Mouse (Mus musculus): ENCODE results near the gene Syne1. TPM values are rescaled to one million over a fixed set of nuclear protein-coding genes. Genes with fewer than 3 reads are reported as not detected.

Gene Syne1
- total RNA-seq, 1 experiment: 7.1 TPM

DNA sequence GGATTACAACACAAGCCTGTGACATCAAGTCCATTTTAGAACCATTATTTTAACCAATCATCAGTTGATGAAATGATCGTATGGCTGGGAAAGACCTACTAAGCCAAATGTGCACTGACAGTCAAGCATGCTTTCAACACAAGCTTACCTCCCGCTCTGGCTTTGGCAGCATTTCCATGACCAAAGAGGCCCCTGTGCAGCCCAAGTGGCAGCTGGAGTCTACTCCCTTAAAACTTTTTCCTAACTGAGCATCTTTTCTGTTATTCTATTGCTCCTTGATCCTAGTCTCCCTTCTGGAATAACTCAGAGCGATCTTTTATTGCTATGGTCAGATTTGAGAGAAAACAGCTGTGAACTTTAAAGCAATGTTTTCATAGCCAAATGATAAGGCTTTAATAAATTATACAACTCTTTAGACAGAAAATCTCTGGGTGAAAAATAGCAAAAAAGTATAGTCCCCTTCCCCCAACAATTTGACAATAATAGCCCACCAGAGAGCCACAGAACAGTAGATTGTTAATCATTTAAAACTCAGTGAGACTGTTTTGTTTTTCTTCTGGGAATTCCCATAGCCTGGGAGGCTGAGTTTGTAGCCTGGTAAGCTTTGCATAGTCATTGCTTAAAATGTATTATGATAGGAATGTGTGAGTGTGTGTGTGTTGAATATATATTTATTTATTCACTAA is 411.9 kb downstream of the Syne1 start:
- TF ChIP-seq HCFC1 (IDR thresholded peaks at IDR 0.05; ENCODE audit: borderline replicate concordance, insufficient read depth, low read length) (no peak), MAFK (IDR thresholded peaks at IDR 0.05; ENCODE audit: insufficient read depth, low read depth, low read length) (no peak), ZNF384 (IDR thresholded peaks at IDR 0.05; ENCODE audit: low read depth, low read length) (no peak), CHD2 (IDR thresholded peaks at IDR 0.05; ENCODE audit: low read depth, low read length) (no peak), ZC3H11A (IDR thresholded peaks at IDR 0.05; ENCODE audit: borderline replicate concordance, low read depth, low read length) (no peak)
- no peak overlapping the region for H3K27ac ChIP-seq (ENCODE audit: insufficient read depth, low read depth, low read length, poor library complexity, severe bottlenecking)
- no peak overlapping the region for H3K4me3 ChIP-seq (ENCODE audit: insufficient read depth in 1 of 2, low read depth in 1 of 2, low read length in 2 of 2, poor library complexity in 1 of 2, severe bottlenecking in 1 of 2)
- H3K9ac ChIP-seq (ENCODE audit: insufficient read depth, low read depth, low read length, poor library complexity, severe bottlenecking): no peak overlapping the region
- no peak for DNase-seq (ENCODE audit: low read depth, low spot score)
- in situ Hi-C loops (cut with MboI; ENCODE audit: low sequenced_read_pairs in 2 of 2, unreplicated experiment in 2 of 2): no loop called here
- H3K4me1 ChIP-seq (ENCODE audit: control insufficient read depth in 2 of 2, insufficient read depth in 2 of 2, low read length in 2 of 2, poor library complexity in 1 of 2): no peaks in the 10 kb centered on the region
- H3K9me3 ChIP-seq (ENCODE audit: control insufficient read depth, insufficient read depth, low read depth, low read length): no peaks in the 10 kb centered on the region
- H3K36me3 ChIP-seq (ENCODE audit: control insufficient read depth, insufficient read depth, low read length, poor library complexity, severe bottlenecking): no peaks in the 10 kb centered on the region

GRCm38 (mm10) chr10:5132050-5132449 is 419.2 kb downstream of the Syne1 start:
- in situ Hi-C loops (cut with MboI; ENCODE audit: low sequenced_read_pairs in 2 of 2, unreplicated experiment in 2 of 2): no loop called here
- DNase-seq (ENCODE audit: low read depth, low spot score): no peak

GRCm38 (mm10) chr10:5130495-5130894 is 420.8 kb downstream of the Syne1 start:
- Histone ChIP-seq H3K4me1 (ENCODE audit: control insufficient read depth in 2 of 2, insufficient read depth in 2 of 2, low read length in 2 of 2, poor library complexity in 1 of 2) (no peaks in the 10 kb centered on the region), H3K27ac (ENCODE audit: insufficient read depth, low read depth, low read length, poor library complexity, severe bottlenecking) (no peak overlapping the region), H3K36me3 (ENCODE audit: control insufficient read depth, insufficient read depth, low read length, poor library complexity, severe bottlenecking) (no peaks in the 10 kb centered on the region), H3K9me3 (ENCODE audit: control insufficient read depth, insufficient read depth, low read depth, low read length) (no peaks in the 10 kb centered on the region), H3K9ac (ENCODE audit: insufficient read depth, low read depth, low read length, poor library complexity, severe bottlenecking) (no peak overlapping the region), H3K4me3 (ENCODE audit: insufficient read depth in 1 of 2, low read depth in 1 of 2, low read length in 2 of 2, poor library complexity in 1 of 2, severe bottlenecking in 1 of 2) (no peak overlapping the region)
- no peak for DNase-seq (ENCODE audit: low read depth, low spot score)
- in situ Hi-C loops (cut with MboI; ENCODE audit: low sequenced_read_pairs in 2 of 2, unreplicated experiment in 2 of 2): no loop called here
- TF ChIP-seq MAFK (IDR thresholded peaks at IDR 0.05; ENCODE audit: insufficient read depth, low read depth, low read length) (no peak), ZC3H11A (IDR thresholded peaks at IDR 0.05; ENCODE audit: borderline replicate concordance, low read depth, low read length) (no peak), HCFC1 (IDR thresholded peaks at IDR 0.05; ENCODE audit: borderline replicate concordance, insufficient read depth, low read length) (no peak), CHD2 (IDR thresholded peaks at IDR 0.05; ENCODE audit: low read depth, low read length) (no peak), ZNF384 (IDR thresholded peaks at IDR 0.05; ENCODE audit: low read depth, low read length) (no peak)

More at GRCm38 (mm10) chr10:5132050-5132449, 419.2 kb downstream of the Syne1 start:
- no peak for TF ChIP-seq MAFK (IDR thresholded peaks at IDR 0.05; ENCODE audit: insufficient read depth, low read depth, low read length)
- no peak for TF ChIP-seq ZC3H11A (IDR thresholded peaks at IDR 0.05; ENCODE audit: borderline replicate concordance, low read depth, low read length)
- no peak for TF ChIP-seq HCFC1 (IDR thresholded peaks at IDR 0.05; ENCODE audit: borderline replicate concordance, insufficient read depth, low read length)
- H3K9me3 ChIP-seq (ENCODE audit: control insufficient read depth, insufficient read depth, low read depth, low read length): no peaks in the 10 kb centered on the region
- H3K4me3 ChIP-seq (ENCODE audit: insufficient read depth in 1 of 2, low read depth in 1 of 2, low read length in 2 of 2, poor library complexity in 1 of 2, severe bottlenecking in 1 of 2): no peak overlapping the region
- no peaks in the 10 kb centered on the region for H3K4me1 ChIP-seq (ENCODE audit: control insufficient read depth in 2 of 2, insufficient read depth in 2 of 2, low read length in 2 of 2, poor library complexity in 1 of 2)
- H3K36me3 ChIP-seq (ENCODE audit: control insufficient read depth, insufficient read depth, low read length, poor library complexity, severe bottlenecking): no peaks in the 10 kb centered on the region
- no peak overlapping the region for H3K9ac ChIP-seq (ENCODE audit: insufficient read depth, low read depth, low read length, poor library complexity, severe bottlenecking)
- H3K27ac ChIP-seq (ENCODE audit: insufficient read depth, low read depth, low read length, poor library complexity, severe bottlenecking): no peak overlapping the region

DNA sequence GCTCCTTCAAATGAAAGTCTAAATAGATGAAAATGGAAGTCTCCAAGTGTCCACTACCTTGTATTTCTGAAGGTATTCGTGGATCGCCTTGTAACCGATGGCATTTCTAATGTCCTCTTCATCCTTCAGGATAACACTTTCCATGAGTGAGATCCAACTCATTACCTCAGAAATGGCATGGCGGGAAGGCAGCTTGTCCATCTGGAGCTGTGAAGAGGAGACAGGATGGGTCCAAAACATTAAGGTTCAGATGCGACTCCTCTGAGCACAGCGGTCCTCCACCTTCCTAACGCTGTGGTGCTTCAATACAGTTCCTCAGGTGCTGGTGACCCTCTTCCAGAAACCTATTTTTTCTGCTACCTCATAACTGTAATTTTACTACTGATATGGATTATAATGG is 426.5 kb downstream of the Syne1 start:
- no peak overlapping the region for H3K4me3 ChIP-seq (ENCODE audit: insufficient read depth in 1 of 2, low read depth in 1 of 2, low read length in 2 of 2, poor library complexity in 1 of 2, severe bottlenecking in 1 of 2)
- TF ChIP-seq HCFC1 (IDR thresholded peaks at IDR 0.05; ENCODE audit: borderline replicate concordance, insufficient read depth, low read length) (no peak), ZNF384 (IDR thresholded peaks at IDR 0.05; ENCODE audit: low read depth, low read length) (no peak), MAFK (IDR thresholded peaks at IDR 0.05; ENCODE audit: insufficient read depth, low read depth, low read length) (no peak), CHD2 (IDR thresholded peaks at IDR 0.05; ENCODE audit: low read depth, low read length) (no peak), ZC3H11A (IDR thresholded peaks at IDR 0.05; ENCODE audit: borderline replicate concordance, low read depth, low read length) (no peak)
- H3K4me1 ChIP-seq (ENCODE audit: control insufficient read depth in 2 of 2, insufficient read depth in 2 of 2, low read length in 2 of 2, poor library complexity in 1 of 2): no peaks in the 10 kb centered on the region
- H3K27ac ChIP-seq (ENCODE audit: insufficient read depth, low read depth, low read length, poor library complexity, severe bottlenecking): no peak overlapping the region
- in situ Hi-C loops (cut with MboI; ENCODE audit: low sequenced_read_pairs in 2 of 2, unreplicated experiment in 2 of 2): no loop called here
- no peaks in the 10 kb centered on the region for H3K36me3 ChIP-seq (ENCODE audit: control insufficient read depth, insufficient read depth, low read length, poor library complexity, severe bottlenecking)
- H3K9ac ChIP-seq (ENCODE audit: insufficient read depth, low read depth, low read length, poor library complexity, severe bottlenecking): no peak overlapping the region
- H3K9me3 ChIP-seq (ENCODE audit: control insufficient read depth, insufficient read depth, low read depth, low read length): no peaks in the 10 kb centered on the region
- no peak for DNase-seq (ENCODE audit: low read depth, low spot score)
